Mouse (Mus musculus) left cerebral cortex, postnatal 10 days (tissue): ENCODE results near the gene Rpl4. TPM values are rescaled to one million over a fixed set of nuclear protein-coding genes. Genes with fewer than 3 reads are reported as not detected.
"Not testable (repeated sequence)": the region's sequence is repeated elsewhere in the genome, so short reads cannot be mapped to it uniquely, and the experiment has no call there.

Experiments used
- DNase-seq, 2 experiments: peaks; one replicate each; pipeline ENCODE4 v3.0.0; 2021 to 2022; ENCODE audit warnings: low spot score in 2 of 2, mixed read lengths in 1 of 2; ENCODE audit errors: extremely low spot score in 1 of 2
- intact Hi-C: fragments of 180-260 bp; cut with DNase I; formaldehyde crosslinking; loops from one replicate; pipeline ENCODE4 v1.15.1; 2025
- total RNA-seq, 2 experiments: library from RNA; stranded (reverse); gene quantifications; 2 replicates each; pipeline ENCODE4 v1.2.3; 2021

Gene Rpl4
- total RNA-seq, 2 experiments from 2014 or later = 554 to 592 TPM

DNA sequence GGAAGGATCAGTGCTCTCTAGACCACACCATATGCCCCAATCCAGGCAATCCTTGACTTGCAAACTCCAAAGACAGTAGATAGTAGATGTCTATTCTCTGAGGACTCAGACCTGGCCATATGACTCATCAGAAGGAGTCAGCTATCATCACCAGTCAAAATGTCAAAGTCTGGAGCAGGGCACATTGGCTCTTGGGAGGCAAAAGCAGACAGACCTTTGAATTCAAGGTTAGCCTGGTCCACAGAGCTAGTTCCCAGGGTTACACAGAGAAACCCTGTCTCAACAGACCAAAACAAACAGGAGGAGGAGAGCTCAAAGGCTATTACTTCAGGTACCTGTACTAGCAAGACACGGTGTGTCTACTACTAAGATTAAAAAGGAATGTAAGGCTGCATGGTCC, 20.7 kb downstream of the Rpl4 start:
- intact Hi-C loops = no loop called here
- DNase-seq = no peak

GRCm38 (mm10) chr9:64195554-64195953, 22.4 kb downstream of the Rpl4 start:
- intact Hi-C loops = no loop called here

DNA sequence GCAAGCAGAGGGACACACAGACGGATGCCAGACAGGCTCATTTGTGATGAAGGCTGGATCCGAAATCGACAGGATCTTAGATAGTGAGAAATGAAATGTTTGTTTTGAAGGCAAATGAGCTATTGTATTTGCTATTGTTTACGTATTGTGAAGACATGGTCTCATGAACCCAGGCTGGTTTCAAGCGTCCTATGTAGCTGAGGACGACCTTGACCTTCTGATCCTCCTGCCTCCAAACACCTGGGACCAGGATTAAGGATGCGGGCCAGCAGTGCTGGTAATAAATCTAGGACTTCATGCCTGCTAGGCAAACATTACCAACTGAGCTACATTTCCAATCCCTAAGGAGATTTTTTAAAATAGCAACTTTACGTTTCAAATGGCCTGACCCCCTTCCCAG, 24.3 kb downstream of the Rpl4 start:
- no peak for DNase-seq
- intact Hi-C loops = no loop called here

More at GRCm38 (mm10) chr9:64195554-64195953, 22.4 kb downstream of the Rpl4 start:
- peak; percentile 42 for DNase-seq

GRCm38 (mm10) chr9:64198068-64198762, 25.0 kb downstream of the Rpl4 start:
- intact Hi-C loops = no loop called here
- no peak for DNase-seq

DNA sequence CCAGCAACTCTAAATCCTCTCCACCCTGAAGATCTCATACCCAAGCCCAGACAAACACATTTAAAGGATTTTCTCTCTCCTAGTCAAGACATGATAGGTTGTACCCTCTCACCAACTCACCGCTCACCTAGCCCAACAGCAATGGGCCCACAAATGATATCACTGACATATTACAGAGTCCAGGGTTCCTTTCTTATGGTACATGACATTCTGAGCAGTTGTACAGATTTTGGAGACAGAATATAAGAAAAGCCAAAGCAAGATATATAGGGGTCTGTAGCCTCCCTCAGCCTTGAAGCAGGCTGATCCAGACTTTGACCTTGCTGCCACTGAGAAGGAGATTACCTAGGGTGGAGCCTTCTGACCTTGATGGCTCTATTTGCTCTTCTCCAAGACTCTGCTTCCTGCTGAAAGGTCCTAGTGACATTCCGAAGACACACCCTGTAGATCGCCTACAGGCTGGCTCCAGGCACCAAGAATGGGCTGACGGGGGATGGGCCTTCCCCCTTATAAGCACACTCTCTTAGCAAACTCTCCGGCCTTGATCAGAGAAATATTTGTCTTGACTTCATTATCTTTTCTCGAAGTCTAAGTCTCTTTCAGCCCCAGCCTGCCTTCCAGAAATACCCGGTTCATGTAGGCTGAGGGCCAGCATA, 25.7 kb downstream of the Rpl4 start:
- DNase-seq, intact Hi-C loops: not testable (repeated sequence)

- DNase-seq = no peak
- intact Hi-C loops = no loop called here
These were observed 26.7 kb downstream of the Rpl4 start for GRCm38 (mm10) chr9:64199897-64200296.

DNA sequence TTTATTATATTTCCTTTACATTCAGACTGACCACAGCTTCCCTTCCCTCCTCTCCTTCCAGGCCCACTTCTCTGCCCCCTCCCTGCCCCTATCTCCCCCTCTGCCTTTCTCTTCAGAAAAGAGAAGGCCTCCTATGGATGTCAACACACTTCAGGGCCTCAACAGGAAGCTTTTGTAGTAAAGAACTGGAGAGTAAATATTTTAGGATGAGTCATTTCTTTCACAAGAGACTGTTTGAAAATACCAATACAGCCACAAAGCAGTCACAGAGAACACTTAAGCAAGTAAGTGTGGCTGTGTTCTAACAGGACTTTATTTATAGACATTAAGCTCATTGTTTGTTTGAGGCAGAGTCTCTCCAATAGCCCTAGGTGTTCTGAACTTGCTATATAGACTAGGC, 29.2 kb downstream of the Rpl4 start:
- DNase-seq = no peak
- intact Hi-C loops = no loop called here

GRCm38 (mm10) chr9:64202866-64203265, 29.7 kb downstream of the Rpl4 start:
- DNase-seq = no peak
- intact Hi-C loops = no loop called here

GRCm38 (mm10) chr9:64207509-64208084, 34.4 kb downstream of the Rpl4 start:
- no peak for DNase-seq
- intact Hi-C loops = no loop called here

- intact Hi-C loops = no loop called here
- DNase-seq = no peak
These were observed 41.3 kb downstream of the Rpl4 start for GRCm38 (mm10) chr9:64214452-64214851.

DNA sequence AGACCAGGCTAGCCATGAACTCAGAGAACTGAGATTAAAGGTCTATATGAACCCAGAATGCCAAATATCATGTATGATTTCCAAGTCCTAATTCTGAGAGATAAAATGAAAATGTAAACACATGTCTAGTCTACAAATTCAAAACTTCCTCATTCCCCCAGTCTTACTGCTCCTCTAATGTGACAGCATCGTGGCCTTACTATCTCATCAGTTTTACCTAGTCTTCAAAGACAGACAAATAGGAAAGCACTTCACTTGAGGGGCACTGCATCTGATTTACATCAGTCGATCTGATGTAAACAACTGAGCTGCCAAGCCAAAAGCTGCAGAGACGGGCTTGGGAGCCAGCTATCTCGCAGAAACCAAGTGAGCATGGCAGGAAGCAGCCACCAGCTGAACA, 42.9 kb downstream of the Rpl4 start:
- intact Hi-C loops = no loop called here
- DNase-seq = no peak

DNA sequence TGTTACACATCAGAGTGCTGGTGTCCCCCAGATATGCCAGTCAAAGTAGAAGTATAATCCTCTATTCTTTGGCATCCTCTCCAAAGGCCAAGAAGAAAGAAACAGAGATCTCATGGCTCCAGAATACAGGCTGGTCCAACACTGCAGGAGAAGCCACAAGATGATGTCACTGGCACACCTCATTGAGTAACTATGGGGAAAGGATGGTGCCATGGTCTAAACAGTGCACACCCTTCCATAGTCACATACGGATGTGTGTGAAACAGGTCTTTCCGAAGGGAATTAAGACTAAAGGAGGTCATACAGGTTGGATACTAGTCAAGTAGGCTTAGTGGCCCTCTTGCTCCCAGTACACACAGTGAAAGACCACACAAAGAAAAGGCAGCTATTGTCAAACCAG, 43.5 kb downstream of the Rpl4 start:
- no peak for DNase-seq
- intact Hi-C loops = no loop called here

DNA sequence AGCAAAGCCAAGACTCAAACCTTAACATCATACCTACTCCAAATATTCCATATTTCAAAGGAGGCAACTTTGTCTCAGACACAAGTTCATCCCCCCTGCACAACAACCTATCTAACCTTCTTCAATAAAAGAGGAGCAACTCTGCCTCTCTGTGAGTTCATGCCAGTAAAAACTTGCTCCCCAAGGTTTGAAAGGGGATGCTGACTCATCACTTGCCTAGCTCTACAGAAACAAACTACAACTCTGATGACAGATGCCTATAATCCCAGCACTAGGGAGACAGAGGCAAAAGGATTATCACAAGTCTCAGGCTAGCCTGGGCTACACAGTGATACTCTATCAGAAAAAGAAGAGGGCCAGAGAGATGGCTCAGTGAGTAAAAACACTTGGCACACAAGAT, 44.7 kb downstream of the Rpl4 start:
- DNase-seq = no peak
- intact Hi-C loops = no loop called here

DNA sequence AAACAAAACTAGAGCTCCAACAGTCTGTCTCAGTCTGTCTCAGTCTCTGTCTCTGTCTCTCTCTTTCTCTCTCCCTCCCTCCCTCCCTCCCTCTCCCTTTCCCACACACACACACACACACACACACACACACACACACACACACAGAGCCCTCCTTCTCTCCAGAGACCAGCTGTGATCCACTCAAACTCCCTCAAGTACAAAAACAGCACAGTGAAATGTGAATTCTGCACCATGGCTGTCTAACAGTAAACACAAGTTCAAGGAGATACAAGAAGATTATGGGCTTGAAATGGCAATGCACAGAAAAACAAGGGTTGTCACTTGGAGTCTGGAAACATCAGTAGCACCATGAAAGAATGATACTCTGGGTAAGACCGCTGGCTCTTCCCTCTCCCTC, 46.1 kb downstream of the Rpl4 start:
- intact Hi-C loops = no loop called here
- DNase-seq = no peak

GRCm38 (mm10) chr9:64219772-64220420, 46.7 kb downstream of the Rpl4 start:
- DNase-seq = no peak
- intact Hi-C loops = no loop called here

- no peak for DNase-seq
These were observed 47.4 kb downstream of the Rpl4 start for GRCm38 (mm10) chr9:64220603-64221002.

GRCm38 (mm10) chr9:64221480-64221879, 48.3 kb downstream of the Rpl4 start:
- no peak for DNase-seq
- intact Hi-C loops = no loop called here

More at GRCm38 (mm10) chr9:64220603-64221002, 47.4 kb downstream of the Rpl4 start:
- intact Hi-C loops = no loop called here

- intact Hi-C loops = no loop called here
- DNase-seq = no peak
These were observed 48.9 kb downstream of the Rpl4 start for GRCm38 (mm10) chr9:64222098-64222497.

DNA sequence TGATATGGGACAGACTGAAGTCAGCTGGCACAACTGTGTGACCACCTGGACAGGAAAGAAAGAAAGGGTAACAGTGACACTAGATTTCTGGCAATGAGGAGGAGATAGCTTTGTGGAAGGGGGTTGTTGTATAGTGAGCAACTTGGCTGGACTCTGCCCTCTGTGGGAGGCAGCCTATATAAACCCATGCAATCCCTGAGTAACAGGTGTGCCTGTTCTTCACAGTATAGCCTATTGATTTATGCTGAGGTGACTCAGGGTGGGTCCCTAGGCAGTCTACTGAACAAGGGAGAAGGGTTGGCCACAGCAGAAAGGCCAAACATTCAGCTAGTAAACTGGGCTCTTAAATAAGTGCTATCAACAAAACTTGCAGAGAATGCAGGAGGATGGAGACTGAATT, 52.6 kb downstream of the Rpl4 start:
- intact Hi-C loops = no loop called here

DNA sequence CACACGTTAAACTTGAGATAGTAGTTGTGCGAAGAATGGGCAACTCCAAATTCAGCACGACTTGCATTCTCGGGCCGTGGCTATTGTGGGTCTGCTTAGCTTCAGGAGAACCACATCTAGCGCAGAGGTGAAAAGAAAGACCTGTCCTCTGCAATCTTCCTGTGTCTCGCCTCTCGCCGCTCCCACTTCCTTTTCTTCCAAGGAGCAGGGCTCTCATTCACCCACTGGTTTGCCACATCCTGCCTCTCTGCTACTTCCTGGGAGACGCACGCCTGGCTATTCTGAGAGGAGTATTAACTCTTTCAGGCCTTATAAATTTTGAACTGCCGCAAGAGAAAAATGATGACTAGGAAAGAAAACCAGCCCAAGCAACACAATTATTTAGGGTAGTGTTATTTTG, 54.6 kb downstream of the Rpl4 start:
- intact Hi-C loops = no loop called here
- no peak for DNase-seq

More for the DNA sequence above, 52.6 kb downstream of the Rpl4 start:
- DNase-seq = no peak
